Mouse (Mus musculus): ENCODE results near the gene Lmbr1.

The Lmbr1 gene

DNA sequence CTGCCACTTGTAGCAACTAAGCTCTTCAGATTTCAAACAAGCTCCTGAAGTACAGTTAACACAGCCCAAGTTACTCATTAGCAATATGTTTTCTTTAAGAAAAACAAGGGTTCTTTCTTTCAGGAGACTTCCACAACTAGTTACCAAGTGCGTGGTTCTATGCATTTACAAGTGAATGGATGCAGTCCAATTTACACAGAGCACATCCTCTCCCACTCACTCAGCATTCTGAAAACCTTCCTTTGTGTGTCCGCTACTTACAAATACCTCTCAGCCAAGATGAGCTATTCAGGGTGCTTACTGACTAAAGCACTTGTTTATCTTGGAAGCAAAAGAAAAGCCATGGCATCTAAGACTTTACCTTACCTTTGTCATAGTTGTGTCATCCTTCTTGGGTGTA, 124.3 kb downstream of the Lmbr1 start:
- no peak for DNase-seq (ENCODE audit: low spot score)

GRCm38 (mm10) chr5:29251496-29251873, 126.7 kb downstream of the Lmbr1 start:
- DNase-seq (ENCODE audit: low spot score) = no peak

GRCm38 (mm10) chr5:29250795-29251495, 127.2 kb downstream of the Lmbr1 start:
- peak; percentile 42 for DNase-seq (ENCODE audit: low spot score)

GRCm38 (mm10) chr5:29244769-29245168, 133.4 kb downstream of the Lmbr1 start:
- DNase-seq (ENCODE audit: low spot score) = no peak

GRCm38 (mm10) chr5:29238379-29238778, 139.8 kb downstream of the Lmbr1 start:
- no peak for DNase-seq (ENCODE audit: low spot score)

- DNase-seq (ENCODE audit: low spot score) = no peak
These were observed 147.7 kb downstream of the Lmbr1 start for GRCm38 (mm10) chr5:29230481-29230880.

DNA sequence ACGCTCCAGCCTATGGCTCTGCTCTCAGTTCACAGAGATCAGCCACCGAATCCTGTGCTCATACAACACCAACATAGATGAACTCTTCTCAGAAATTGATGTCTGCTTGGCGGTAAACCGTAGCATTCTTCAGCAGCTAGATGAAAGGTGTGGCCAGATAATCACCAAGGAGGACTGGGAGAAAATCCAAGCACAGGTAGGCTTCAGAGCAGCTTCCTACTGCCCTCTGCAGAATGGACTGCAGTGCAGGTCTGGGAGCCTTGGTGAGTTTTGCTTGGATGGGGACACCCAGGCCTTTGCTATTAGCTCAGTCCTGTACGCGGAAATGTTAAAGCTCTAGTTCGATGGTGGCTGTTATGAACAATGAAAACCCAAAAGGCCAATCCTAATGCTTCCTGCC, 154.1 kb downstream of the Lmbr1 start:
- no peak for DNase-seq (ENCODE audit: low spot score)

DNA sequence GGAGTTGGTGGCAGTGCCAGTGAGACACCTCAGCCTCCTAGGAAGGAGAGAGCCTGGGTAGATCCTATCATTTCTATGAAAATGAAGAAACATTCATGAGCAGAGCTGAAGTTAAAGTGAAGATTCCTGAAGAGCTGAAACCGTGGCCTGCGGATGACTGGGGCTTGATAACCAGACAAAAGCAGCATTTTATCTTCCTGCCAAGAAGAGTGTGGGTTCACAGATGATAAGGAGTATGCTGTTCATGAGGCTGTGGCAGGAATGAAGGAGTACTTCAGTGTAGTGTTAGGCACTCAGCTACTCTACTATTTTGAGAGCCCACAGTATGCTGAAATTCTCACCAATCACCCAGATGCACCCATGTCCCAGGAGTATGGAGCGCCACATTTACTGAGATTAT, 160.2 kb downstream of the Lmbr1 start:
- DNase-seq (ENCODE audit: low spot score) = no peak

DNA sequence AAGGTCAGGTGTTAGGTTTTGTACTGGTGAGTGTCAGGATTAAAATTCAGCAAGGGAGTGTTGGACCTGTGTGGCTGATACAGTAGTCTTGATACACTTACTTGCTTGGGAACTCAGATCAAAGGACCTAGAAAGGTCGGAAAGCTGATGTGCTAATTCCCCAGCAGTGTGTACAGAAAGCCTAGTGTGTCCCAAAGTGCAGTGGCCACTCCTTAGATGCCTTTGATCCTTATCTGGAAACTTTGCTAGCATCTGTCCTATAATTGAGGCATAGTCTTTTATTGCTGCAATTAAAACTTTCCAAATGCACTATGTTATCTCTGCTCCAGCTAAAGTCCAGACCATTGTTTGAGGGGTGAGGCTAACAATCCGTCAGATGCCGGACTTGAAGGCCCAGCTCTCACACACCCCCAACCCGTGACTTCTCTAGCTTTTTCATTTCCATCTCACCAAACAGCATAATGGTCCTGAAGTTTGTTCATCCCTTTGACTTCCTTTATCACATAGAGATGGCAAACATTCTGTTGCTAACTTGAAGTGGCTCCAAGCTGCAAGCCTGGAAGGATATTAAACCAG, 166.1 kb downstream of the Lmbr1 start:
- no peak for DNase-seq (ENCODE audit: low spot score)

GRCm38 (mm10) chr5:29205690-29206089, 172.5 kb downstream of the Lmbr1 start:
- no peak for DNase-seq (ENCODE audit: low spot score)

DNA sequence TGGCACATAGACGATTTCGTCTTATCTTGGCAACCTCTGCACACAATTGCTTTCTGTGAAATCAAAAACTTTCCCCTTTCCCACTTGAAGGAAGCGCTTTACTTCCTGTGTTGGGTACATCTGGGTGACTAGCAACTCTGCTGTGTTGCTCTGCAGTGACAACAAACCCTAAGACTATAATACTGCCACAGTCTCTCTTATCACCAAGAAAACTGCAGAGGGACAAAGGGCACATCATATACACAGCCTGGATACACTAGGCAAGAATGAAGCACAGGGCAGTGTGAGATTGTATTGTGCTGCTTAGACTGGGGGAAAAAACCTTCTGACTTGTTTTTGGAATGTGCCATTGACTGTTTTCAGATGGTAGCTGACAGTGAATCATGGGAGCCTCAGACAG, 178.3 kb downstream of the Lmbr1 start:
- DNase-seq (ENCODE audit: low spot score) = no peak

- DNase-seq (ENCODE audit: low spot score) = no peak
These were observed 179.2 kb downstream of the Lmbr1 start for GRCm38 (mm10) chr5:29198960-29199488.

DNA sequence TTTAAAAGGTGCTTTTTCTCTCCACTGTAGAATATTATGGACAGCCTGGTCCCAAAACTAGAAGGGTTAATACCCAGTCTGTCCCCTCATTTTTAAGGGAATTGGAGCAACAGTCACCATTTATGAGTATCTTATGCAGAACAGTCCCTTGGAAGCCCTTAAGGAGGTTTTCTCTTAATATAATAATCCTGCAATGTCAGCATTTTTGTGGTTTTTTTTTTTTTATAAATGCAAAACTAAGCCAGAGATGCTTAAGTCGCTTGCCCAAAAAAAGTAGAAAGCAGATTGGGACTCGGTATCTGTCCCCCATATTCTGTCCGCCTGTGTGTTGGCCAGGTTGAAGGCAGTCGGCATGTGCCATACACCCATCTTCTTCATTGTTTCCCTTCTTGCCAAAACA, 181.0 kb downstream of the Lmbr1 start:
- DNase-seq (ENCODE audit: low spot score) = no peak

GRCm38 (mm10) chr5:29196264-29196658, 181.9 kb downstream of the Lmbr1 start:
- DNase-seq (ENCODE audit: low spot score) = no peak

DNA sequence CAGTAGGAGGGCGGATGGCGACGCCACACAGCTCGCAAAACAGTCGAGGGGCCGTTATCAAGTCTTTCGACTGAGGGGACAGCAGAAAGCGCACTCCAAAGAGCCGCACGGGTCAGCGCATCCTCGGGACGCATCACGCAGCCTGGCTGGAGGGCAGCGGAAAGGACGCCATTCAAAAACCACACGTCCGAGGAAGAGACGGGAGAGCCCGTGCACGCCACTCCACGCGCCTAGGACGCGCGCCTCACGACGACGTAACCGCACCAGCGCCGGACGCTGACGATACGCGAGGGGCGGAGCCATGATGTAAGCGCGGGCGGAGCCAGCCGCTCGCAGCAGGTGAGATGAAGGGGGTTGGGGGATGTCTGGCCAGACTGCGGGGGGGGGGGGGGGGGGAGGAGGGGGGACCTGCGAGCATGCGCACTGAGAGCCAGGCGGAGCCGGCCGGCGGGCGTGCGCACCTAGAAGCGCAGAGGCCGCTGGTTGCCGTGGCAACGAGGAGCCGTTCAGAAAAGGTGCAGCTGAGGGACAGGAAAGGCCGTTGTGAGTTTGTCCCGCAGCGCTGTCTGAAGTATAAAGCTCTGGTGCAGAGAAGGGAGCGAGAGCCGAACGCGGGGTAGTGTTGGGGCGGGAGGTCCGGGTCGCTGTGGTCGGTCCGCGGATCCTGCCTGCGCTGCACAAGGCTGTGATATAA, 182.5 kb downstream of the Lmbr1 start, which contains the start of gene Rnf32:
Gene Rnf32, plus strand, starts transcription at position 423 of the 694 bp plus-strand sequence.
- peak; percentile 94 for DNase-seq (ENCODE audit: low spot score)

DNA sequence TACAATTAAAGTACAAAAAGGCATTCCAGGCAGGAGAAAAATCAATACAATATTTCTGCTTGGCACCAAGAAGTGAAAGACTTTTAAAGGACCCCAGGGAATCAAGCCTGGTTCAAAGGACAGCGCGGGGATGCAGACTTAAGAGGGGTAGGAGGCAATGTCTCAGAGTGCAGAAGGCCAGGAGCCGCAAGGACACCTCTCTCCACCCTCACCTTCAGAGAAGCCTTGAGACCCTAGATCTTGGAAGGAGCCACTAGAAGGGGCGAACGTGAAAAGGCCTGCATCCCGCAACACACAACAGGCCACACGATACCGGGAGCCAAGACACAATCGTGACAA, 183.0 kb downstream of the Lmbr1 start:
- DNase-seq (ENCODE audit: low spot score) = no peak

GRCm38 (mm10) chr5:29186798-29187197, 191.4 kb downstream of the Lmbr1 start:
- DNase-seq (ENCODE audit: low spot score) = no peak
